Mouse (Mus musculus): ENCODE results near the gene Ube2d1. TPM values are rescaled to one million over a fixed set of nuclear protein-coding genes. Genes with fewer than 3 reads are reported as not detected.

Gene Ube2d1
- total RNA-seq (2021), result 100 to 1,000 TPM; 152 to 220 TPM
- long read RNA-seq, experiment 1, transcript Ube2d1-201 (7 exons, 1,431 nt), result major isoform, 32 of 38 reads
- long read RNA-seq, experiment 1, partial matches to known transcripts, result 0 of 38 reads
- long read RNA-seq, experiment 1, other reads (novel, unspliced or antisense), result 6 of 38 reads
- long read RNA-seq, experiment 2, transcript Ube2d1-201 (7 exons, 1,431 nt), result major isoform, 62 of 77 reads
- long read RNA-seq, experiment 2, partial matches to known transcripts, result 1 of 77 reads
- long read RNA-seq, experiment 2, other reads (novel, unspliced or antisense), result 13 of 77 reads

DNA sequence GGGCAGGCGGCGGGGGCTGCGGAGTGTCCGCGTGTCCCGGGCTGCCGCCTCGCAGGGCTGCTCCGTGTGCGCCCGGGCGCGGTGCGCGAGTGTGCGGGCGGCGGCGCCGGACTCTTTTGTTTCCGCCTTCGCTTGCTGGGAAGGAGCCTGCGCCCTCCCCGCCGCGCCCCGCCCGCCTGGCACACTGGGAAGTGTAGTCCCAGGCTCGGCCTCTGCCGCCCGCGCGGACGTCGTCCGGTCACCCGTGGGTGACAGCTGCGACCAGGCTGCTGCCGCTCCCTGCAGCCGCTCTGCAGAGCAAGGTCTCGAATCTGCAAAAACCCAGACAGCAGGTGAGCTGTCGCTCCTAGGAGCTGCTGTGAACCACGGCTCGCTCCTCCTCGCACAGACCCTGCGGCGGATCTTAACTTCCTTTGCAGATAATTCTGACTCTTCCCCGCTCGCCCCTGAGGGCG lies at the start of gene Ube2d1:
Gene Ube2d1 (minus strand): TSS at position 137 of the 455 bp plus-strand sequence.
- intact Hi-C loops (cut with DNase I), result no loop called here
- peak; percentile 82 to 86 for DNase-seq

GRCm38 (mm10) chr10:71332859-71333258 lies 47.8 kb upstream of the Ube2d1 start:
- DNase-seq, result no peak
- intact Hi-C loops (cut with DNase I), result no loop called here

- no peak for DNase-seq
- intact Hi-C loops (cut with DNase I), result no loop called here
Observed at GRCm38 (mm10) chr10:71332376-71332775, 47.3 kb upstream of the Ube2d1 start.

DNA sequence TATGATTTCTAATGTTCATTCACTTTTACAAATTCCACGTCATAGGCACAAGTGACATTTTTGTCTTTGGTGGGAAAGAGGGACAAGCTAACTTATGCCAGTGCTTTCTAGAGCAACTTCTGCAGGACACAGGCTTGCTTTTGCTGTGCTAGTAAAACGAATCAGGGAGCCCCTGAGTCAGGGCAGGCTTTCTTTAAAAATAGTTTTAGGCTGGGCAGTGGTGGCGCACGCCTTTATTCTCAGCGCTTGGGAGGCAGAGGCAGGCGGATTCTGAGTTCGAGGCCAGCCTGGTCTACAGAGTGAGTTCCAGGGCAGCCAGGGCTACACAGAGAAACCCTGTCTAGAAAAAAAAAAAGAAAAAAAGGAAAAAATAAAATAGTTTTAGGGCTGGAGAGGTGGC lies 46.8 kb upstream of the Ube2d1 start:
- no peak for DNase-seq
- intact Hi-C loops (cut with DNase I), result no loop called here

DNA sequence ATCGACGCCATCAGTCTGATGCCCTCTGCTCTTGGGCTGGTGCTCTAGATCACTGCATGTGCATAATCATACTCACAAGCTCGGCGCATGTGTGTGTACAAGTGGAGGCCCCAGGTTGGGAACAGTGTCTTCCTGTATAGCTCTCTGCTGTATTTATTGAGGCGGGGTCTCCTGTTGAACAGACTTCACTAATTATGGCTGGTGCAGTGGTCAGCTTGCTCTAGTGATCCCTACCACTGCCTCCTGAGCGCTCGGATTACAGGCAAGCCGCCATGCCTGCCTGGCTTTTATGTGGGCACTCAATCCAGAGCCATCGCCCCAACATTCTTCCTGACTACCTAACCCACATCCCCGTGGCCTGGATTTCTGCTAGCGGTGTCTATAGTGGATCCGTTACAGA lies 45.0 kb upstream of the Ube2d1 start:
- no peak for DNase-seq
- intact Hi-C loops (cut with DNase I), result no loop called here

DNA sequence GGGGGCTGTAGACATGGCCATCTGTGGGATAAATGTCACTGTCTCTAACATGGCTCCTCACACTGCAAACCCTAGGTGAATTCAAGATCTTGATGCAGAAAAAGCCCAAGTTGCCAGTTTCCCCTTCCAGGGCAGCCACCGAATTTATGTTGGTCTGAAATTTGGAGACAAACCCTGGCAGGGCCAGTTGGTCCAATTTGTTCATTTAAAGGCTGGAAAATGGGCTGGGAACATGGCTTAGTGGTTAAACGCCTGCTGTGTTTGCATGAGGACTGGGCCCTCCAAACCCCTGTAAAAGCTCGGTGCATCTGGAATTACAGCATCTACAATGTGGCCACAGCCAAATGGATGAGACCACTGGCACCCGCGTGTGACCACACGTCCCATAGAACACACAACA lies 44.2 kb upstream of the Ube2d1 start:
- intact Hi-C loops (cut with DNase I), result no loop called here
- DNase-seq, result no peak

- intact Hi-C loops (cut with DNase I), result no loop called here
- DNase-seq, result no peak
Observed at GRCm38 (mm10) chr10:71328870-71329269, 43.8 kb upstream of the Ube2d1 start.

GRCm38 (mm10) chr10:71328382-71328781 lies 43.3 kb upstream of the Ube2d1 start:
- no peak for DNase-seq
- intact Hi-C loops (cut with DNase I), result no loop called here

DNA sequence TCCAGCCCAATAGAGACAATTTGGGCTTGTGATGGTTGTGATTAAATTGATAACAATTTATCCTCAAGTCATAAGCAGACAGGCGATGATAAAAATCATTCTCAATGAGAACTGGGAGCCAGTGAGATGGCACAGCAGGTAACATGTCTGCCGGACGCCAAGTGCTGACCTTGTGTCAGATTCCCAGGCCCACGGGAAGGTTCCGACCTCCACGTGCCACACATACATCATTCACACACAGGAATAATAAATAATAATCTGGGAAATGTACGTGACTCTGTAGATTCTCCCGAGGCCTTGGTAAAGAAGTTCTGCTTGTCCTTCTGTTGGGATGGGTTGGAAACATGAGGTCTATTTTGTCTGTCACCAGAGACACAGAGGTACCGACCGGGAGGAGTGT lies 42.3 kb upstream of the Ube2d1 start:
- intact Hi-C loops (cut with DNase I), result no loop called here
- no peak for DNase-seq

- intact Hi-C loops (cut with DNase I), result loop anchor here (1.0 kb wide), 1 partner anchor 75 kb away; no protein-coding TSS in a partner anchor
- DNase-seq, result peak; percentile 31 to 47
Observed at GRCm38 (mm10) chr10:71326789-71327188, 41.7 kb upstream of the Ube2d1 start.

DNA sequence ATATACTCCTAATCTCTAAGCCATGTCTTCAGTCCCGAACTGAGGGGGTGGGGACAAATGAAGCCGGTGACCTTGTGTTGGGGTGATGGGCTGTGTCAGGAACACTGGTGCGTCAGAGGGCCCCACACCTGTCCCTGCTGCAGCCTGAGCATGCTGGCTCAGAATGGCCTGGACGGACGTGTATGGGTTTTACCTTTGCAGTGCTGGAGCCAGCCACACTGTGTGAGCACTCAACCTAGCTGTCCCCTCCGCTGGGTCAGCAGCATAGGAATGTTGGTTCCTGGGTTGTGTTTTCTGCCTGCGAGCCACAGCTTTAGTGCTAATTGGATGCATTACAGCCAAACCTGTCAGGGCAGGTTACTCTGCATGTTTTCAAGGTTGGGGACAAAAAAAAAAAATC lies 41.1 kb upstream of the Ube2d1 start:
- DNase-seq, result no peak
- intact Hi-C loops (cut with DNase I), result loop anchor here (1.0 kb wide), 1 partner anchor 75 kb away; no protein-coding TSS in a partner anchor

- DNase-seq, result no peak
- intact Hi-C loops (cut with DNase I), result no loop called here
Observed at GRCm38 (mm10) chr10:71323669-71324068, 38.6 kb upstream of the Ube2d1 start.

- intact Hi-C loops (cut with DNase I), result no loop called here
- no peak for DNase-seq
Observed at GRCm38 (mm10) chr10:71316497-71316896, 31.4 kb upstream of the Ube2d1 start.

DNA sequence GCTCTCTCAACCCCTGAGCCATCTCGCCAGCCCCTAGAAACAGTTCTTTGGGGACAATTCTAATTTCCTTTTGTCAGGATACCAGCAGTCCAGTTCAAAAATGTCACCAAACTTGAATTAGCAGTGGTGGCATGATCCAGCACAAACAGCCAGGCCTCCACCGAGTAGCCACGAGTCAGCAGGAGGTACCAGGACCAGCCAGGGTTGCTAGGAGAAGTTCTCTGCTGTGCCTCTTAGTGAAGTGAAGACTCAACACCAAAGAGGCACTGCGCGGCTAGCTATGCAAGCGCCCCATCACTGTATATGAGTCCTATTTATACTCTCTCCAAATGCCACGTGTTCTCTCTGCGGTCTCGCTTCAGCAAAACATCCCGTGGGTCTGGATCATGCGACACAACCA lies 31.0 kb upstream of the Ube2d1 start:
- intact Hi-C loops (cut with DNase I), result no loop called here
- DNase-seq, result no peak

GRCm38 (mm10) chr10:71314596-71314995 lies 29.5 kb upstream of the Ube2d1 start:
- DNase-seq, result no peak
- intact Hi-C loops (cut with DNase I), result no loop called here

GRCm38 (mm10) chr10:71310288-71310687 lies 25.2 kb upstream of the Ube2d1 start:
- intact Hi-C loops (cut with DNase I), result no loop called here
- DNase-seq, result no peak

- DNase-seq, result no peak
- intact Hi-C loops (cut with DNase I), result no loop called here
Observed at GRCm38 (mm10) chr10:71308199-71308598, 23.1 kb upstream of the Ube2d1 start.

- DNase-seq, result no peak
- intact Hi-C loops (cut with DNase I), result no loop called here
Observed at GRCm38 (mm10) chr10:71306759-71307158, 21.7 kb upstream of the Ube2d1 start.

DNA sequence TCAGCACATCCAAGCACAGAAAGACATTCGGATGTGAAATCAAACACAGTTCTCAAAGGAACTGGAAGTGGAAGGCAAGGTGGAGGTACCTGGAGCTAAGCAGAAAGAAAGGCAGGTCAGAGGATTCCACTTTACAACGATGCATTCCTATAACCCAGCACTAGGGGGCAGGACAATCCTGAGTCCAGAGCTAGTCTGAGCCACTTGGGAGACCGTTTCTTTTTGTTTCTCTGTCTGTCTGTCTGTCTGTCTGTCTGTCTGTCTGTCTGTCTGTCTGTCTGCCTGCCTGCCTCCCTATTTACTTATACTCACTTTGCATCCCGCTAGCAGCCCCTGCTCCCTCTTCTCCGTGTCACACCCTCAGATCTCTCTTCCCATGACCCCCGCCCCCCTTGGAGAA lies 21.1 kb upstream of the Ube2d1 start:
- intact Hi-C loops (cut with DNase I), result no loop called here
- DNase-seq, result no peak

GRCm38 (mm10) chr10:71302490-71302889 lies 17.4 kb upstream of the Ube2d1 start:
- intact Hi-C loops (cut with DNase I), result no loop called here
- no peak for DNase-seq

- DNase-seq, result no peak
Observed at GRCm38 (mm10) chr10:71300161-71300560, 15.1 kb upstream of the Ube2d1 start.

DNA sequence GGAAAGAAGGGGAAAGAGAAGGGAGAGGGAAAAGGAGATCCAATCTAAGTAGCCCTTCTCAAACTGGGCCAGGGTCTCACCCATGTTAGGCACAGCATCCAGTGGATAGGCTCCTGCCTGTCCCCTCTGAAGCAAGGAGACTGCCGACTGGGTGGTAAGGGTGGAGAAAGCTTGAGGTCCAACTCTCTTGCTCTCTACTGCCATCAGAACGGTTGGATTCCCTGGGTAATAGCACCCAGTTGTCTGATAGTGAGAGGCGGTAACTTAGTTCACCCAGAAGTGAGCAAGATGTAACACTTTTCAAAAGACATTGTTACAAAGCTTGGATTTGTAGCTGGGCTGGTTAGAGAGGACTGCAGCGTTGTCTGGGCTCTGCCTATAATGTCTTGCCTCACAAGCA lies 8.2 kb upstream of the Ube2d1 start:
- no peak for DNase-seq
- intact Hi-C loops (cut with DNase I), result no loop called here

More at GRCm38 (mm10) chr10:71300161-71300560, 15.1 kb upstream of the Ube2d1 start:
- intact Hi-C loops (cut with DNase I), result no loop called here

DNA sequence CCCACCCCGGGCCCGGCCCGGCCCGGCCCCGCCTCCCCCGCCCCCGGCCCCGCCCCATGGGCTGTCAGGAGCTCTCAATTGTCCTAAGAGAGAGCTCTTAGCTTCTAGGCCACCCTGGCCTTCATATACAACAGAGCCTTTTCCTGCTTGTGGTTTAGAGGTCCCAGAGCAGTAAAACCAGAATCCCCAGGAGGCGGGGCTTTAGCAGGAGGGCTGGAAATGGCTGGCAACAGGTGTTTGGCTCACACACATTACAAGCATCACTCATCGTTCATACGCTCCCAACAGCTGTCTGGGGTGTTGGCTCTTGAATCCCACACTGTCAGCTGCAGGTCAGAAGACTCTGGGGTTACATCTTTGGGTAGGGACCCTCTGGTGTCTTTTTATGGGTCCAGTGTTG lies 7.2 kb upstream of the Ube2d1 start:
- intact Hi-C loops (cut with DNase I), result no loop called here
- no peak for DNase-seq
